Mouse (Mus musculus): ENCODE results near the gene Alox12. TPM values are rescaled to one million over a fixed set of nuclear protein-coding genes. Genes with fewer than 3 reads are reported as not detected.

Gene Alox12
- polyA plus RNA-seq, 1 experiment, result not detected

DNA sequence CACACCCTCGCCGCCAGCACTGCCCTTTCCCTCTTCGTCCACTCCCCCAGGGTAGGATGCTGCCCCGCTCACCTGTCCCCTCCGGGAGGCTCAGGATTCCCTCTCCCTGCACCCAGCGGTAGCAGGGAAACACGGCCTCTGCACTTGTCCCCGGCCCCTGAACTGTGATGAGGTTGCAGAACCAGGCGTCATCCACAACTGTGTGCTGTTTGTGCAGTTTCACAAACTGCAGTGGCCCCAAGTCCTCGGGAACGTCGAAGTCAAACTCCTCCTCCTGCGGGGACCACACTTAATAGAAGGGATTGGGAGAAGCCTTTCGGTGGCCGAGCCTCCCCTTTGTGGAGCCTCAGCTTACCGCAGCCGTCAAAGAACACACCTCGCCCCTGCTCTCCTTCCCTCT, 816 bp downstream of the Alox12 start:
- no peak for TF ChIP-seq GATA1 (IDR thresholded peaks at IDR 0.05; ENCODE audit: low read length)

- no peak for TF ChIP-seq GATA1 (IDR thresholded peaks at IDR 0.05; ENCODE audit: low read length)
Measured at GRCm38 (mm10) chr11:70251853-70252252, 3.3 kb downstream of the Alox12 start.

DNA sequence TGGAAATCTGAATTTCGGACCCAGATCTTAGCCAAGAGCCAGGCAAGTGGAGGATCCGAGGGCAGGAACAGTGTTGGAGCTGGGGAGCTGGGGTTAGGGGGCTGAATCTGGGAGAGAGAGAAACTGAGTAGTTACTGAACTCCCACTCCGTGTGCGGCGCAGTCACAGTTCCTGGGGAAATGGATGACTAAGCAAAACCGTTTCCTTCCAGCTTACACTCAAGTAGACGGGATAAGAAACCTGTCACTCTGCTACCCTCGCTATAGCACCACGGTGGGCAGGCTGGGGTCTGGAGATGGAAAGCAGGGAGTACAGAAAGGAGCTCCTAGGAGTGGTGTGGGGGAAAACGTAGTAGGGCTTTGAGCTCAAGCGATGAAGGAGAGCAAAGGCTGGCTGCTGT, 5.0 kb downstream of the Alox12 start:
- TF ChIP-seq GATA1 (IDR thresholded peaks at IDR 0.05; ENCODE audit: low read length), result no peak

DNA sequence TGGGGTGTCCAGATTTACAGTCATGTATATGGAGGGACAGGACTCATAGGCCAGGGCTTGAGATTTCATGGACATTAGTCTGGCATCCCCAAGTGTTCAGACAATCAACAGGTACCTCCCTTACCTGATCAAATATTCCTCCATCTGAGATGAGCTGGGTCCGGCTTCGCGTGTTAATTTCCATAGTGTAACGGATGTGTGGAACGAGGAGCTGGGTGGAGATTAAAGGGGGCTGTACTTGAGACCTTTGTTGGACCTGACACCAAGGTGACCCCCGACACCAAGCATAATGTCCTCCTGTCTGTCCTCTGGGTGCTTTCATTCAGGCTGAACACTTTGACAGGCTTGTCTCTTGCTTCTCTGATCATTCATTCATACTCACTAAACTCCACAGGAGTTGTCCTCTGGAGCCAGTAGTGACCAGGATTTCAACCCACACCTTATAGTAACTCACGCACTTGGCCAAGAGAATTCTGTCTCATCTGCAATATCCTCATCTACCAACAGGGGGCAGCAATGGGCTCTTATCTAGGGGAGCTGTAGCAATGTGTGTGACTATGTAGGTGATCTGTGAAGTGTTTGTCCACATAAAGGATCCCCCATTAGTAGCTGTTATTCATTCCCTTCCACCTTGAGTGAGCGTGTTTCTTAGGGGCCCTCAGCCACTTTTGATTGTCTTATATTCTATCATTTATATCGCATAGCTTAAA, 7.9 kb downstream of the Alox12 start:
- no peak for TF ChIP-seq GATA1 (IDR thresholded peaks at IDR 0.05; ENCODE audit: low read length)

DNA sequence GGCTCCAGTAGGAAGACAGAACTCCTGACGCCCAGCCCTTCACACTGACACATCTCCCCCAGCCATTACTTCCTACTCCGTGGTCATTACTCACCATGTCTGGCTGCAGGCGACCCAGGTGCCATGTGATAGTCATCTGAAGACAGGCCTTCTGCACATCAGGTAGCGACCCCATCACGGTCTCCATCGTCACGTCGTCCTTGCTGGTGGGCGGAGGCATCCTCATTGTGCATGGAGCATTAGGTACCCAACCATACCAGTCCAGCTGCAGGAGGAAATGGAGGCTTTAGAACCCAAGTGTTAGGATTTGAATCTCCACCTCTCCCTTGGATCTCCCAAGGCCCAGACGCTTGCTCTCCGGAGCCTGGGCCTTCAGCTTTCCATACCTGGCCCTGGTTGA, 12.6 kb downstream of the Alox12 start:
- no peak for TF ChIP-seq GATA1 (IDR thresholded peaks at IDR 0.05; ENCODE audit: low read length)

- no peak for TF ChIP-seq GATA1 (IDR thresholded peaks at IDR 0.05; ENCODE audit: low read length)
Measured at GRCm38 (mm10) chr11:70239541-70240279, 15.4 kb downstream of the Alox12 start, which contains the start of the genes Gm21988 and Rnasek. Gene Gm21988 (minus strand): TSS chr11:70239830. Gene Rnasek (minus strand): TSS chr11:70239842.

- no peak for TF ChIP-seq GATA1 (IDR thresholded peaks at IDR 0.05; ENCODE audit: low read length)
Measured at GRCm38 (mm10) chr11:70238591-70239440, 16.3 kb downstream of the Alox12 start.

DNA sequence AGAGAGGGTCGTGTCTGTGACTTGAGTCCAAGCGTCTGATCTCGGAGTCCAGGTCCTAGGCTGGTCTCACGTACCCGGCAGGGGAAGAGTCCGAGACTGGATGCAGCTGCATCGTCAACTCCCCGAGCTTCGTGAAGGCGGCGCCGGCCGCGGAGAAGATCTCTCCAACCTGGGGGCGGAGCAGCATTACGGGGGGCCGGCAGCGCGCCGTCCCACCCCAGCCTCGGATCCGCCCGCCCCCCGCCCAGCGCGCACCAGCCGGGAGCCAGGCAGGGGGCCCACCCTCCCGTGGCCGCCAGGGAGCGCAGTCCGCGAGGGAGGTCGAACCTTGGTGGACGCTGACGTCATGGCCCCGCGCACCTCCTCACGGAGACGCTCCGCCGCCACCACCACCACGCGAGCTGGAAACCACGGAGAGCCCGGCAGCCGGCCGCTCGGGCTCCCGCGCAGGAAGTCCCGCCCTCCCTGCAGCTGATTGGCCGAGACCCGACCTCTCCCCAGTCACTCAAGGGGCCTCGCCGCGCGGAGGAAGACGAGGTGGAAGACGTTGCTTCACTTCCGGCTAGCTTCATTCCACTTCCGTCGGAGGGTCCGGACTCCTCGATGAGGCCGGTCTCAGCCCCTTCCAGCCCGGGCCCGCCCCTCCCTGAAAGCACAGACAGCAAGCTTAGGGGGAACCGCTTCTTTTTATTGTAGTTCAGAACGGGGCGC, 17.5 kb downstream of the Alox12 start, which contains the start of gene 0610010K14Rik:
TSS of gene 0610010K14Rik (minus strand) at position 458 of the 711 bp plus-strand sequence.
- TF ChIP-seq GATA1 (IDR thresholded peaks at IDR 0.05; ENCODE audit: low read length), result no peak

GRCm38 (mm10) chr11:70236717-70237116, 18.4 kb downstream of the Alox12 start:
- TF ChIP-seq GATA1 (IDR thresholded peaks at IDR 0.05; ENCODE audit: low read length), result no peak

GRCm38 (mm10) chr11:70235254-70235900, 19.8 kb downstream of the Alox12 start:
- TF ChIP-seq GATA1 (IDR thresholded peaks at IDR 0.05; ENCODE audit: low read length), result no peak

DNA sequence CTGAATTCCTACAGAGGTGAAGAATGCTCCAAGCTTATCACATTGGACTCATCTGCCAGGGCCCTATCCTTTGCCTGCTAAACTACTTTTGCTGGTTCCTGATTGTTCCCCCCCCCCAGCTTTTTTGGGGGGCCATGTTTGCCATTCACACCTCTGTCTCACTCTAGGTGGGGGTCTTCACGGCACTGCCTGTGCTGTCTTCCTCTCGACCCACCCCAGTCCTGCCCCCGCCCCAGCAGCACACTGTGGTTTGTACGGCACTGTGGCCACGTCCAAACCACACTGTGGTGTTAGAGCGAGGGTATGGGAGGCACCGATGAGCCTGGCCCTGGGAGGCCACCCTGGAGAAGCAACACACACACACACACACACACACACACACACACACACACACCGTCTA, 20.7 kb downstream of the Alox12 start:
- no peak for TF ChIP-seq GATA1 (IDR thresholded peaks at IDR 0.05; ENCODE audit: low read length)

DNA sequence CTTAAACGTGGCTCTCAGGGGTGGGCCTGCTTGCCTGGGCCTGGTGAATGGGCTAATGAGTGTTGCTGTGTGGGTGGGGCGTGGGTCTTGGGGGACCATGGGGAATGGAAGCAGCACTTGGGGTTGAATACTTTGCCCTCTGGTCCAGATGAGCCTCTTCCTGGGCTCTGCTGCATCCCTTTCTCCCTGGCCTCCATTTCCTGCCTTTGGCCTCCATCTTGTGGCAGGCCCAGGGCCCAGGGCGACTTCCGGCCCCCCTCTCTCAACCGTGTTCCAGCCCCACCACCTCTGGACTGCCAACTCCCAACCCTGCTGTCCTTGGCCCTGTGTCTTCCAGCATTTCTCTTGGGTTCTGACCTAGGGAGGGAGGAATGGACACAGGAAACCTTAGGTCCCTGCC, 21.1 kb downstream of the Alox12 start:
- TF ChIP-seq GATA1 (IDR thresholded peaks at IDR 0.05; ENCODE audit: low read length), result no peak

GRCm38 (mm10) chr11:70233016-70233415, 22.1 kb downstream of the Alox12 start:
- TF ChIP-seq GATA1 (IDR thresholded peaks at IDR 0.05; ENCODE audit: low read length), result no peak

- TF ChIP-seq GATA1 (IDR thresholded peaks at IDR 0.05; ENCODE audit: low read length), result no peak
Measured at GRCm38 (mm10) chr11:70232546-70232945, 22.6 kb downstream of the Alox12 start.
